Mouse (Mus musculus): ENCODE measurements around the gene Six5.

DNA sequence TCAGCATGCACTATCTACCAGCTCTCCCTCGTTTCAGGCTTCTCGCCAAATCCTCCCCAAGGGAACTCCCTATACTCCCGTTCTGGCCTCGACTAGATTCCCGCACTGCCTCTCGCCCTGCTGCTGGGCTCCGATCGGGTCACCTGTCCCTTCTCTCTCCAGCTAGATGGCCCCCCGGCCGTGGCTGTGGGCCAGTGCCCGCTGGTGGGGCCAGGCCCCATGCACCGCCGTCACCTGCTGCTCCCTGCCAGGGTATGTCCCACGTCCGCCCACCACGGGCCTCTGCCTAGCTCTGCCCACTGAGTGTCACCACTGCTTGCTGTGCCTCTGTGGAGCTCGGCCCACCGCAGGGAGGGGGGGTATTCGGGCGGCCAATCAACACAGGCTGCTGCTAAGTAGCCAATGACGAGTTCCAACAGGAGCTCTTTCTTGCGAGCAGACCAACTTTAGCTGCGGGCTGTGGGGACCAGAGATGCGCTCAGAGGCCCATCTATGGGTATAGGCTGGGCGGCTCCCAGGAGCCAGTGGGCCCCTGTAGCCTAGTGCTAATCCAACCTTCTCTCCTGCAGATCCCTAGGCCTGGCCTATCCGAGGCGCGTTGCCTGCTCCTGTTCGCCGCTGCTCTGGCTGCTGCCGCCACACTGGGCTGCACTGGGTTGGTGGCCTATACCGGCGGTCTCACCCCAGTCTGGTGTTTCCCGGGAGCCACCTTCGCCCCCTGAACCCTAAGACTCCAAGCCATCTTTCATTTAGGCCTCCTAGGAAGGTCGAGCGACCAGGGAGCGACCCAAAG, 1.8 kb upstream of the Six5 start:
- TF ChIP-seq CTCF (IDR thresholded peaks at IDR 0.05; ENCODE audit: borderline replicate concordance, control insufficient read depth, extremely low read depth, insufficient read depth, low read length, poor library complexity) = no peak
- no peak for TF ChIP-seq POLR2A (IDR thresholded peaks at IDR 0.05; ENCODE audit: control insufficient read depth, extremely low read depth, insufficient read depth, low read length, poor library complexity)

All from thymus, adult 2 months (tissue).